Mouse (Mus musculus) ES-Bruce4 (cell line): ENCODE results near the gene Ppp1r14d.

ENCODE experiments used
- CTCF ChIP-seq: IDR thresholded peaks from one replicate; pipeline ENCODE4 v1.8.1; 2011; ENCODE audit warnings: low read depth, low read length
- EP300 ChIP-seq: IDR thresholded peaks from 2 replicates; pipeline ENCODE4 v1.6.1; 2011; ENCODE audit warnings: low read depth, low read length; ENCODE audit not compliant: insufficient read depth

- TF ChIP-seq CTCF = no peak
- TF ChIP-seq EP300 = no peak
Measured at GRCm38 (mm10) chr2:119182914-119183313, 46.8 kb downstream of the Ppp1r14d start.
